Mouse (Mus musculus) embryonic facial prominence, embryonic 10.5 days (tissue): ENCODE measurements around the gene Kpna1. TPM values are rescaled to one million over a fixed set of nuclear protein-coding genes. Genes with fewer than 3 reads are reported as not detected.
"Not testable (repeated sequence)": the region's sequence is repeated elsewhere in the genome, so short reads cannot be mapped to it uniquely, and the experiment has no call there.

Source experiments
- DNase-seq: peaks from one replicate; pipeline ENCODE4 v3.0.0-alpha.2; 2017; ENCODE audit warnings: low spot score
- H3K27ac ChIP-seq: fragments of 300-500 bp; sonication (generic); replicated peaks from 2 replicates; pipeline ENCODE4 v1.5.1; 2016; ENCODE audit warnings: mild to moderate bottlenecking
- H3K27me3 ChIP-seq: fragments of 300-500 bp; sonication (generic); replicated peaks from 2 replicates; pipeline ENCODE4 v1.6.1; 2016; ENCODE audit warnings: low read depth, mild to moderate bottlenecking; ENCODE audit not compliant: poor library complexity, severe bottlenecking
- H3K36me3 ChIP-seq: fragments of 300-500 bp; sonication (generic); replicated peaks from 2 replicates; pipeline ENCODE4 v1.6.1; 2016; ENCODE audit warnings: mild to moderate bottlenecking, moderate library complexity
- H3K4me1 ChIP-seq: fragments of 300-500 bp; sonication (generic); 2 replicates; pipeline ENCODE4 v1.6.1; 2016
- H3K4me3 ChIP-seq: fragments of 300-500 bp; sonication (generic); 2 replicates; pipeline ENCODE4 v1.5.1; 2016; ENCODE audit warnings: mild to moderate bottlenecking, moderate library complexity
- H3K9me3 ChIP-seq: fragments of 300-500 bp; sonication (generic); 2 replicates; pipeline ENCODE4 v1.6.1; 2016; ENCODE audit warnings: mild to moderate bottlenecking
- WGBS: fragments of 180-500 bp; shearing (Covaris S2); methylation state at CpG from one replicate; pipeline ENCODE4 v1.1.7; 2016; 5-methylcytosine and 5-hydroxymethylcytosine counted together
- polyA plus RNA-seq: library from polyadenylated mRNA; unstranded; fragments of >200 nt; fragmentation: Nextera tagmentation; extraction: Ambion mirVana; gene quantifications from 2 replicates; pipeline ENCODE4 v1.2.1, GENCODE M21; 2016

The Kpna1 gene
- 66.8 and 69.4 TPM in 2 replicates for polyA plus RNA-seq

GRCm38 (mm10) chr16:35978450-35978849, at the start of gene Kpna1:
Gene Kpna1, plus strand, starts transcription at chr16:35978750.
- H3K36me3 ChIP-seq, H3K27me3 ChIP-seq, H3K9me3 ChIP-seq, H3K27ac ChIP-seq, H3K4me3 ChIP-seq, DNase-seq, H3K4me1 ChIP-seq: not testable (repeated sequence)
- 88% methylated on average over 1 of the region's 1 CpGs for WGBS

GRCm38 (mm10) chr16:35932179-35933055, 46.1 kb upstream of the Kpna1 start:
- Histone ChIP-seq H3K9me3 (no peaks in the 10 kb centered on the region), H3K27ac (no peak overlapping the region), H3K4me3 (no peak overlapping the region), H3K27me3 (peaks cover 7% of the 10 kb centered on the region), H3K36me3 (no peaks in the 10 kb centered on the region), H3K4me1 (no peaks in the 10 kb centered on the region)
- no peak for DNase-seq
- 88% methylated on average over 19 of the region's 19 CpGs for WGBS

- H3K9me3 ChIP-seq = no peaks in the 10 kb centered on the region
- H3K27me3 ChIP-seq = peaks cover 13% of the 10 kb centered on the region
- no peaks in the 10 kb centered on the region; the same call in 1 of the 2 replicates for H3K4me1 ChIP-seq
- no peaks in the 10 kb centered on the region for H3K36me3 ChIP-seq
- no peak overlapping the region for H3K4me3 ChIP-seq
- no peak for DNase-seq
- H3K27ac ChIP-seq = no peak overlapping the region
- 84% methylated on average over 10 of the region's 10 CpGs for WGBS
Measured at GRCm38 (mm10) chr16:35933181-35933580, 45.4 kb upstream of the Kpna1 start.

- peak; percentile 67 for DNase-seq
- H3K27ac ChIP-seq = peak within 1 kb of the TSS; percentile 77
- no peaks in the 10 kb centered on the region for H3K36me3 ChIP-seq
- peaks cover 30% of the 10 kb centered on the region for H3K27me3 ChIP-seq
- H3K9me3 ChIP-seq = no peaks in the 10 kb centered on the region
- peaks cover 10% of the 10 kb centered on the region for H3K4me1 ChIP-seq
- peak within 1 kb of the TSS; percentile 66 for H3K4me3 ChIP-seq
- 1% methylated on average over 52 of the region's 52 CpGs for WGBS
Measured at GRCm38 (mm10) chr16:35938211-35939151, 40.1 kb upstream of the Kpna1 start, which contains the start of the genes Parp9 and Dtx3l. Gene Parp9, plus strand, starts transcription at chr16:35938470. Gene Dtx3l, minus strand, starts transcription at chr16:35939151.

GRCm38 (mm10) chr16:35939261-35939660, 39.3 kb upstream of the Kpna1 start:
- no peak for DNase-seq
- H3K27me3 ChIP-seq = peaks cover 30% of the 10 kb centered on the region
- peak overlapping the region; percentile 66 for H3K4me3 ChIP-seq
- H3K36me3 ChIP-seq = no peaks in the 10 kb centered on the region
- 3% methylated on average over 6 of the region's 6 CpGs for WGBS
- peaks cover 10% of the 10 kb centered on the region for H3K4me1 ChIP-seq
- H3K9me3 ChIP-seq = no peaks in the 10 kb centered on the region
- H3K27ac ChIP-seq = peak overlapping the region; percentile 77; the same call in 1 of the 2 replicates

- Histone ChIP-seq H3K9me3 (no peaks in the 10 kb centered on the region), H3K27me3 (peaks cover 30% of the 10 kb centered on the region), H3K27ac (no peak overlapping the region), H3K4me1 (peaks cover 10% of the 10 kb centered on the region), H3K4me3 (peak overlapping the region; percentile 66), H3K36me3 (no peaks in the 10 kb centered on the region)
- 16% methylated on average over 9 of the region's 9 CpGs for WGBS
- DNase-seq = peak; percentile 74
Measured at GRCm38 (mm10) chr16:35939690-35940089, 38.9 kb upstream of the Kpna1 start.

- no peak overlapping the region for H3K27ac ChIP-seq
- peaks cover 10% of the 10 kb centered on the region for H3K4me1 ChIP-seq
- no peaks in the 10 kb centered on the region for H3K9me3 ChIP-seq
- DNase-seq = no peak
- no peak overlapping the region for H3K4me3 ChIP-seq
- no peaks in the 10 kb centered on the region for H3K36me3 ChIP-seq
- H3K27me3 ChIP-seq = peaks cover 27% of the 10 kb centered on the region
- 86% methylated on average over 7 of the region's 7 CpGs for WGBS
Measured at GRCm38 (mm10) chr16:35941382-35941781, 37.2 kb upstream of the Kpna1 start.

- Histone ChIP-seq H3K4me3 (no peak overlapping the region), H3K9me3 (no peaks in the 10 kb centered on the region), H3K36me3 (no peaks in the 10 kb centered on the region), H3K27ac (no peak overlapping the region), H3K27me3 (no peaks in the 10 kb centered on the region), H3K4me1 (no peaks in the 10 kb centered on the region)
- WGBS = 84% methylated on average over 5 of the region's 5 CpGs
- no peak for DNase-seq
Measured at GRCm38 (mm10) chr16:35949264-35949663, 29.3 kb upstream of the Kpna1 start.

GRCm38 (mm10) chr16:35951216-35951615, 27.3 kb upstream of the Kpna1 start:
- 88% methylated on average over 3 of the region's 3 CpGs for WGBS
- no peak for DNase-seq
- no peaks in the 10 kb centered on the region for H3K4me1 ChIP-seq

GRCm38 (mm10) chr16:35952628-35953130, 25.9 kb upstream of the Kpna1 start:
- DNase-seq = no peak
- Histone ChIP-seq H3K27ac (no peak overlapping the region), H3K4me3 (no peak overlapping the region), H3K9me3 (no peaks in the 10 kb centered on the region), H3K4me1 (no peaks in the 10 kb centered on the region), H3K36me3 (no peaks in the 10 kb centered on the region), H3K27me3 (no peaks in the 10 kb centered on the region)
- 89% methylated on average over 5 of the region's 5 CpGs for WGBS

More at GRCm38 (mm10) chr16:35951216-35951615, 27.3 kb upstream of the Kpna1 start:
- Histone ChIP-seq H3K4me3 (no peak overlapping the region), H3K27me3 (no peaks in the 10 kb centered on the region), H3K27ac (no peak overlapping the region), H3K9me3 (no peaks in the 10 kb centered on the region), H3K36me3 (no peaks in the 10 kb centered on the region)

GRCm38 (mm10) chr16:35965991-35966390, 12.6 kb upstream of the Kpna1 start:
- not testable (repeated sequence) for H3K27ac ChIP-seq, H3K27me3 ChIP-seq, DNase-seq, H3K9me3 ChIP-seq, H3K4me1 ChIP-seq, H3K4me3 ChIP-seq, H3K36me3 ChIP-seq
- 44% methylated on average over 3 of the region's 4 CpGs for WGBS

GRCm38 (mm10) chr16:35966411-35967115, 12.0 kb upstream of the Kpna1 start:
- no peak overlapping the region for H3K27ac ChIP-seq
- WGBS = 57% methylated on average over 5 of the region's 5 CpGs
- no peaks in the 10 kb centered on the region for H3K27me3 ChIP-seq
- H3K4me1 ChIP-seq = no peaks in the 10 kb centered on the region
- no peaks in the 10 kb centered on the region for H3K9me3 ChIP-seq
- H3K4me3 ChIP-seq = no peak overlapping the region
- DNase-seq = no peak
- H3K36me3 ChIP-seq = no peaks in the 10 kb centered on the region
